21 mouse cellular contexts compared by ENCODE assay signal in genomic region chr7:128133596-128133995, GRCm38 (mm10). TPM values are rescaled to one million over a fixed set of nuclear protein-coding genes. Genes with fewer than 3 reads are reported as not detected.
DNase-seq lines count a peak whose midpoint lies in the region; ATAC-seq and TF ChIP-seq lines count a peak whose summit lies in the region.
"Had no signal": no experiment of that assay in that cellular context is flagged by ENCODE, and none has a peak within 500 bp of the region (broad histone marks: within the 10 kb centered on the region; RNA-seq: fewer than 3 reads in every experiment).

No protein-coding gene starts in this region.

- no peak overlapping the region for H3K9ac ChIP-seq in MEL (ENCODE audit: control insufficient read depth, low read depth, low read length, poor library complexity, severe bottlenecking)
- H3K9ac ChIP-seq: heart, embryonic 15.5 days; hindbrain, embryonic 13.5 days; limb, embryonic 12.5 days; lung, embryonic 15.5 days; midbrain, embryonic 15.5 days had no signal

- peak overlapping the region; percentile 44 for H3K27ac ChIP-seq in spleen, adult 2 months (ENCODE audit: insufficient read depth, low read length)
- H3K27ac ChIP-seq in MEL (ENCODE audit: control insufficient read depth, low read depth, low read length) = no peak overlapping the region
- H3K27ac ChIP-seq in hindbrain, embryonic 10.5 days = no peak overlapping the region
- H3K27ac ChIP-seq: heart, embryonic 15.5 days; hindbrain, embryonic 13.5 days; limb, embryonic 12.5 days; lung, embryonic 15.5 days; midbrain, embryonic 15.5 days had no signal

- TF ChIP-seq POLR2A in spleen, adult 2 months (IDR thresholded peaks at IDR 0.05; ENCODE audit: low read depth, low read length) = no peak
- no peak for TF ChIP-seq POLR2A in MEL (IDR thresholded peaks at IDR 0.05; ENCODE audit: control insufficient read depth in 1 of 2, insufficient read depth in 1 of 2, low read depth in 1 of 2, low read length in 2 of 2, poor library complexity in 1 of 2)

- no peak for TF ChIP-seq CTCF in spleen, adult 2 months (IDR thresholded peaks at IDR 0.05; ENCODE audit: extremely low read depth, insufficient read depth, insufficient read length, insufficient replicate concordance)
- no peak for TF ChIP-seq CTCF in MEL (IDR thresholded peaks at IDR 0.05 in 2 of 3, conservative IDR thresholded peaks at IDR 0.05 in 1 of 3; ENCODE audit: control insufficient read depth in 1 of 3, insufficient read depth in 1 of 3, low read depth in 2 of 3, low read length in 3 of 3, poor library complexity in 1 of 3, severe bottlenecking in 1 of 3)

- H3K27me3 ChIP-seq in spleen, adult 2 months (ENCODE audit: control insufficient read depth, insufficient read depth, low read length) = no peaks in the 10 kb centered on the region
- 0 out of 4 replicates have a peak, but pooled peaks cover 0 to 3% of the 10 kb centered on the region in 2 experiments for H3K27me3 ChIP-seq in MEL (ENCODE audit: control insufficient read depth in 1 of 2, insufficient read depth in 2 of 2, low read length in 2 of 2)
- H3K27me3 ChIP-seq in hindbrain, embryonic 10.5 days (ENCODE audit: insufficient read depth, poor library complexity, severe bottlenecking) = no peaks in the 10 kb centered on the region
- H3K27me3 ChIP-seq: heart, embryonic 15.5 days; hindbrain, embryonic 13.5 days; limb, embryonic 12.5 days; lung, embryonic 15.5 days; midbrain, embryonic 15.5 days had no signal

- TF ChIP-seq RAD21 in MEL (IDR thresholded peaks at IDR 0.05; ENCODE audit: low read depth, low read length) = no peak

- H3K4me1 ChIP-seq in spleen, adult 2 months (ENCODE audit: control insufficient read depth, insufficient read depth, insufficient read length) = peaks cover 22% of the 10 kb centered on the region
- H3K4me1 ChIP-seq in MEL (ENCODE audit: control insufficient read depth in 1 of 2, insufficient read depth in 2 of 2, low read length in 2 of 2) = peaks cover 6 to 26% of the 10 kb centered on the region in 2 experiments; a peak in 3 of 4 replicates
- H3K4me1 ChIP-seq in hindbrain, embryonic 10.5 days (replicated peaks) = no peaks in the 10 kb centered on the region
- H3K4me1 ChIP-seq: heart, embryonic 15.5 days; hindbrain, embryonic 13.5 days; limb, embryonic 12.5 days; lung, embryonic 15.5 days; midbrain, embryonic 15.5 days had no signal

- peak; percentile 12 to 57; a peak in 2 of 4 replicates for TF ChIP-seq EP300 in MEL (IDR thresholded peaks at IDR 0.05; ENCODE audit: low read depth in 1 of 2, low read length in 2 of 2)

- ATAC-seq in common myeloid progenitor, adult 5-6 weeks (replicated peaks; ENCODE audit: low read depth, poor library complexity, severe bottlenecking) = peak; percentile 70
- ATAC-seq in neutrophil, adult 5-6 weeks (ENCODE audit: extremely low read depth, insufficient number of reproducible peaks, low FRiP score, poor library complexity, severe bottlenecking) = peak; percentile 84
- ATAC-seq: midbrain, embryonic 15.5 days had no signal

- no peaks in the 10 kb centered on the region for H3K79me2 ChIP-seq in MEL (ENCODE audit: control insufficient read depth, insufficient read depth, low read length, poor library complexity)

- peak; percentile 20 to 41 for DNase-seq in spleen, adult 2 months (ENCODE audit: low read depth in 1 of 2, low spot score in 2 of 2)
- DNase-seq in spleen, postnatal 14 days (ENCODE audit: low spot score in 2 of 2) = no peak
- DNase-seq in MEL (ENCODE audit: low read depth, low spot score) = peak; percentile 73
- DNase-seq in right cerebral cortex, adult 18-20 months = no peak
- no peak for DNase-seq in hindbrain, embryonic 10.5 days (ENCODE audit: low spot score)
- DNase-seq: cerebellum, adult 8-10 months; gastrocnemius, postnatal 36 days; kidney, adult 8-10 months; retina, postnatal 1 day; thymus, postnatal 4 days had no signal

- H3K36me3 ChIP-seq in spleen, adult 2 months (ENCODE audit: control insufficient read depth, insufficient read depth, low read length) = no peaks in the 10 kb centered on the region
- peaks cover 0 to 9% of the 10 kb centered on the region in 2 experiments; a peak in 2 of 4 replicates for H3K36me3 ChIP-seq in MEL (ENCODE audit: control insufficient read depth in 1 of 2, insufficient read depth in 2 of 2, low read length in 2 of 2)
- H3K36me3 ChIP-seq in hindbrain, embryonic 10.5 days = no peaks in the 10 kb centered on the region
- H3K36me3 ChIP-seq: G1E; heart, embryonic 15.5 days; hindbrain, embryonic 13.5 days; limb, embryonic 12.5 days; lung, embryonic 15.5 days; midbrain, embryonic 15.5 days had no signal

- H3K9me3 ChIP-seq in MEL (replicated peaks; ENCODE audit: insufficient read depth, low read length) = no peaks in the 10 kb centered on the region
- H3K9me3 ChIP-seq in hindbrain, embryonic 10.5 days = no peaks in the 10 kb centered on the region
- H3K9me3 ChIP-seq: G1E; heart, embryonic 15.5 days; hindbrain, embryonic 13.5 days; limb, embryonic 12.5 days; lung, embryonic 15.5 days; midbrain, embryonic 15.5 days had no signal

- 10% methylated on average over 2 of the region's 2 CpGs for WGBS in spleen, adult 2 months
- WGBS in hindbrain, embryonic 10.5 days = 87% methylated on average over 2 of the region's 2 CpGs

- no peak overlapping the region for H3K4me3 ChIP-seq in spleen, adult 2 months (ENCODE audit: extremely low read depth, insufficient read depth, insufficient read length)
- H3K4me3 ChIP-seq in MEL (ENCODE audit: control insufficient read depth in 1 of 2, insufficient read depth in 1 of 2, low read depth in 2 of 2, low read length in 2 of 2) = no peak overlapping the region
- no peak overlapping the region for H3K4me3 ChIP-seq in hindbrain, embryonic 10.5 days
- H3K4me3 ChIP-seq: erythroblast, embryonic 14.5 days; heart, embryonic 15.5 days; hindbrain, embryonic 13.5 days; limb, embryonic 12.5 days; lung, embryonic 15.5 days; midbrain, embryonic 15.5 days had no signal

TF ChIP-seq in MEL, 35 proteins besides CTCF, POLR2A, EP300 and RAD21:
- no peak for TF ChIP-seq TBP (IDR thresholded peaks at IDR 0.05; ENCODE audit: low read depth, low read length)
- TF ChIP-seq RCOR1 (IDR thresholded peaks at IDR 0.05; ENCODE audit: low read depth, low read length) = no peak; the same call in 1 of the 2 replicates
- no peak for TF ChIP-seq KAT2A (conservative IDR thresholded peaks at IDR 0.05; ENCODE audit: low read depth, low read length)
- no peak for TF ChIP-seq ZC3H11A (IDR thresholded peaks at IDR 0.05; ENCODE audit: low read depth, low read length)
- TF ChIP-seq POLR2AphosphoS2 (IDR thresholded peaks at IDR 0.05; ENCODE audit: low read length) = no peak
- TF ChIP-seq MYC (IDR thresholded peaks at IDR 0.05; ENCODE audit: low read depth, low read length) = no peak
- no peak for TF ChIP-seq MAZ (IDR thresholded peaks at IDR 0.05; ENCODE audit: low read depth, low read length)
- no peak for TF ChIP-seq NELFE (IDR thresholded peaks at IDR 0.05; ENCODE audit: low read depth, low read length)
- TF ChIP-seq GABPA (IDR thresholded peaks at IDR 0.05; ENCODE audit: low read depth, low read length) = no peak
- no peak for TF ChIP-seq ZMIZ1 (IDR thresholded peaks at IDR 0.05; ENCODE audit: low read depth, low read length)
- no peak for TF ChIP-seq E2F4 (IDR thresholded peaks at IDR 0.05; ENCODE audit: borderline replicate concordance, low read depth, low read length)
- TF ChIP-seq TAL1 (IDR thresholded peaks at IDR 0.05; ENCODE audit: low read length) = no peak
- no peak for TF ChIP-seq NRF1 (IDR thresholded peaks at IDR 0.05; ENCODE audit: insufficient read depth, low read depth, low read length, poor library complexity, severe bottlenecking)
- no peak for TF ChIP-seq SIN3A (IDR thresholded peaks at IDR 0.05; ENCODE audit: low read length)
- TF ChIP-seq UBTF (IDR thresholded peaks at IDR 0.05; ENCODE audit: borderline replicate concordance, insufficient read depth, low read depth, low read length) = no peak
- TF ChIP-seq MEF2A (IDR thresholded peaks at IDR 0.05; ENCODE audit: extremely low read depth, insufficient replicate concordance, low read depth, low read length, poor library complexity, severe bottlenecking) = no peak
- TF ChIP-seq USF1 (IDR thresholded peaks at IDR 0.05; ENCODE audit: low read depth, low read length) = no peak
- no peak for TF ChIP-seq MXI1 (IDR thresholded peaks at IDR 0.05; ENCODE audit: low read depth, low read length)
- no peak for TF ChIP-seq SMC3 (IDR thresholded peaks at IDR 0.05; ENCODE audit: low read depth, low read length)
- no peak for TF ChIP-seq HCFC1 (IDR thresholded peaks at IDR 0.05; ENCODE audit: low read depth, low read length)
TF ChIP-seq in MEL: peak in this region for 0.

RNA-seq across cellular contexts. Expression of gene Itgax, which starts 4.2 kb away (rescaled TPM):
- polyA plus RNA-seq in spleen, adult 2 months (2012; rRNA removed) = 28.4 and 29.5 TPM in 2 replicates
- 0.08 TPM in 1 of 2 replicates, not detected in the other for total RNA-seq in MEL (2012; rRNA removed)
- polyA plus RNA-seq in MEL (2012; ENCODE audit: insufficient read depth in 1 of 2, insufficient read length in 2 of 2, low read depth in 1 of 2, low replicate concordance in 2 of 2, missing spikeins in 1 of 2) = under 1 TPM in 1 of 2 experiments, not detected in 1; 0.01 TPM
- total RNA-seq in common myeloid progenitor, adult 5-6 weeks (2017) = 3.0 and 4.1 TPM in 2 replicates
- total RNA-seq in neutrophil, adult 5-6 weeks (2017) = 44.3 and 62.5 TPM in 2 replicates
- polyA plus RNA-seq in hindbrain, embryonic 10.5 days (2016; fragmentation: Nextera tagmentation; extraction: Ambion mirVana) = not detected in 2 replicates
- polyA plus RNA-seq: erythroblast, embryonic 14.5 days; G1E; hindbrain, embryonic 13.5 days; limb, embryonic 12.5 days had no signal

RNA-seq across cellular contexts. Expression of gene Itgad, which starts 20.6 kb away (rescaled TPM):
- 50.9 and 61.3 TPM in 2 replicates for polyA plus RNA-seq in spleen, adult 2 months (2012; rRNA removed)
- not detected in 2 replicates for total RNA-seq in MEL (2012; rRNA removed)
- not detected for polyA plus RNA-seq in MEL (2012; ENCODE audit: insufficient read depth in 1 of 2, insufficient read length in 2 of 2, low read depth in 1 of 2, low replicate concordance in 2 of 2, missing spikeins in 1 of 2)
- 0.34 TPM in 1 of 2 replicates, not detected in the other for total RNA-seq in common myeloid progenitor, adult 5-6 weeks (2017)
- 0.12 and 1.8 TPM in 2 replicates for total RNA-seq in neutrophil, adult 5-6 weeks (2017)
- not detected in 2 replicates for polyA plus RNA-seq in hindbrain, embryonic 10.5 days (2016; fragmentation: Nextera tagmentation; extraction: Ambion mirVana)
- total RNA-seq: G1E; gastrocnemius, postnatal 36 days; left cerebral cortex, adult 18-20 months had no signal
- polyA plus RNA-seq: erythroblast, embryonic 14.5 days; hindbrain, embryonic 13.5 days; limb, embryonic 12.5 days; midbrain, embryonic 15.5 days; neural tube, embryonic 14.5 days had no signal

Comparison
In these comparisons a context has a peak if more than half of its experiments do, and no peak if none do; other contexts are left out.
1. DNase-seq: peak in spleen, adult 2 months (2 of 2) and MEL (single experiment); none in spleen, postnatal 14 days (0 of 2), right cerebral cortex, adult 18-20 months (single experiment) and hindbrain, embryonic 10.5 days (single experiment).